Mouse (Mus musculus): ENCODE data around the gene Vmn1r61.

Vmn1r61 gene

DNA sequence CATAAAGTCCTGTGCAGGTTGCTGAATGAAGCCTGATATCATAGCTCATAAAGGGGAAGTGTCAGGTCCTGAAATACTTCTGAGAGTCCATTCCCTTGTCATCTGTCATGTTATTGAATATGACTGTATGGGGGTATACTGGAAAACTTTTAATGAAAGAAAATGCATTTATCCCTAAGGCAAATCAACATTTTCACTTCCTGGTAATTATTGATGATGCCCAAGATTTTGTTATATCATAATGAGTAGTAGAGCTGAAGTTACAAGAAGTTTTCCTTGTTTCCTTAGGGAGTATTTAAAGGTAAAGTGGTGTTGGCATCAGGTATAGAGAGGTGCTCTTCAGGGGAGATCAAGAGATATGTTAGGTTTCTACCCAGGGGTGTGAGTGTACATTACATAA is at the start of gene Vmn1r61:
Gene Vmn1r61, minus strand, starts transcription at position 101 of the 400 bp plus-strand sequence.
- no peak for DNase-seq (ENCODE audit: low read depth, low spot score)
